Mouse (Mus musculus) heart, postnatal 0 days (tissue): ENCODE results near the gene Gm35549.

ENCODE experiments used
- CTCF ChIP-seq: IDR thresholded peaks from 2 replicates; pipeline ENCODE4 v1.5.1; 2016; ENCODE audit warnings: antibody characterized with exemption, control low read depth, low read depth
- EP300 ChIP-seq: IDR thresholded peaks from 2 replicates; pipeline ENCODE4 v1.6.1; 2016; ENCODE audit warnings: antibody characterized with exemption, low read depth

DNA sequence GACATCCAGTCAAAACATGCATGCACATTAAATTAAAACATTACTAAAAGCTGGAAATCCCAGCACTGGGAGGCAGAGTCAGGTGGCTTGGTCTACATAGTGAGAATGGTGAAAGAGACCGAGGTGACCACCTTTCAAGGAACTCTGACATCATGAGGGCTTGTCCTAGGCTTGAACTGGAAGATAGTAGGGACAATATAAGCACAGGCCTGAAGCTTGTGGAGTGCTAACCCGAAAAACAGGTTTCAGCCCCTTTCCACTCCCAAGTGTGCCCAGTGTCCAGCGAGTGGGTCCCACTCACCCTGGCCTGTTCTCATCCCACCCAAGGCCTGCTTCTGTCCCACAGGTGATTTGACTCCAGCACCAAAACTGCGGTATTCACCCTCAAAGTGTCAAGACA is 6.6 kb downstream of the Gm35549 start:
- TF ChIP-seq CTCF (no peak), EP300 (no peak)
